Mouse (Mus musculus) fibroblast of lung, adult 2 months (primary cell): ENCODE data around the gene Cckbr.
"Not testable (repeated sequence)": the region's sequence is repeated elsewhere in the genome, so short reads cannot be mapped to it uniquely, and the experiment has no call there.

Experiments
- DNase-seq: peaks from one replicate; pipeline ENCODE4 v3.0.0-alpha.2; 2011; ENCODE audit warnings: low read depth

Gene Cckbr

GRCm38 (mm10) chr7:105437979-105438772 lies 12.6 kb downstream of the Cckbr start:
- no peak for DNase-seq

- no peak for DNase-seq
Measured at GRCm38 (mm10) chr7:105441426-105441825, 15.9 kb downstream of the Cckbr start.

- DNase-seq: no peak
Measured at GRCm38 (mm10) chr7:105445076-105445475, 19.5 kb downstream of the Cckbr start.

GRCm38 (mm10) chr7:105453345-105453744 lies 27.8 kb downstream of the Cckbr start:
- DNase-seq: not testable (repeated sequence)

- DNase-seq: no peak
Measured at GRCm38 (mm10) chr7:105458546-105458945, 33.0 kb downstream of the Cckbr start.

GRCm38 (mm10) chr7:105465505-105465904 lies 40.0 kb downstream of the Cckbr start:
- DNase-seq: not testable (repeated sequence)

GRCm38 (mm10) chr7:105472607-105473006 lies 47.1 kb downstream of the Cckbr start:
- no peak for DNase-seq

- no peak for DNase-seq
Measured at GRCm38 (mm10) chr7:105474771-105475315, 49.3 kb downstream of the Cckbr start.

- no peak for DNase-seq
Measured at GRCm38 (mm10) chr7:105475396-105475949, 49.9 kb downstream of the Cckbr start.

GRCm38 (mm10) chr7:105476683-105477432 lies 51.3 kb downstream of the Cckbr start:
- no peak for DNase-seq

- no peak for DNase-seq
Measured at GRCm38 (mm10) chr7:105477433-105477700, 51.8 kb downstream of the Cckbr start.

GRCm38 (mm10) chr7:105477841-105478240 lies 52.3 kb downstream of the Cckbr start:
- no peak for DNase-seq

GRCm38 (mm10) chr7:105478344-105478743 lies 52.8 kb downstream of the Cckbr start:
- DNase-seq: no peak

GRCm38 (mm10) chr7:105479232-105479631 lies 53.7 kb downstream of the Cckbr start:
- DNase-seq: no peak

GRCm38 (mm10) chr7:105480081-105480480 lies 54.5 kb downstream of the Cckbr start:
- DNase-seq: no peak

- no peak for DNase-seq
Measured at GRCm38 (mm10) chr7:105480561-105481504, 55.3 kb downstream of the Cckbr start.

GRCm38 (mm10) chr7:105481505-105482411 lies 56.2 kb downstream of the Cckbr start, which contains the start of gene Cavin3:
Gene Cavin3, minus strand, starts transcription at chr7:105482300.
- DNase-seq: peak; percentile 82

GRCm38 (mm10) chr7:105482426-105482825 lies 56.9 kb downstream of the Cckbr start:
- DNase-seq: peak; percentile 83

- DNase-seq: no peak
Measured at GRCm38 (mm10) chr7:105485029-105485428, 59.5 kb downstream of the Cckbr start.

GRCm38 (mm10) chr7:105487104-105487876 lies 61.8 kb downstream of the Cckbr start:
- no peak for DNase-seq
